Mouse (Mus musculus) T-helper 17 cell (primary cell): ENCODE measurements around the gene Il7r.

ENCODE experiments used
- in situ Hi-C, 2 experiments: fragments of 300-600 bp; cut with MboI, MseI; formaldehyde crosslinking; loops; 1 replicate in 1 of 2; 2 replicates in 1 of 2; pipeline ENCODE4 v1.15.1; 2025; ENCODE audit warnings: high pct_unique_total_duplicates in 2 of 2

Gene Il7r

GRCm38 (mm10) chr15:9473188-9473587 lies 56.8 kb downstream of the Il7r start:
- in situ Hi-C loops = no loop called here

GRCm38 (mm10) chr15:9472618-9473017 lies 57.4 kb downstream of the Il7r start:
- in situ Hi-C loops = no loop called here

- in situ Hi-C loops = no loop called here
These were observed 57.8 kb downstream of the Il7r start for GRCm38 (mm10) chr15:9472167-9472566.

GRCm38 (mm10) chr15:9471053-9471685 lies 58.8 kb downstream of the Il7r start:
- in situ Hi-C loops = no loop called here

GRCm38 (mm10) chr15:9464039-9464438 lies 65.9 kb downstream of the Il7r start:
- in situ Hi-C loops = loop anchor here (5.0 kb wide), 3 partner anchors 58 to 108 kb away; no protein-coding TSS in a partner anchor

GRCm38 (mm10) chr15:9463521-9464027 lies 66.4 kb downstream of the Il7r start:
- in situ Hi-C loops = loop anchor here (5.0 kb wide), 3 partner anchors 59 to 109 kb away; no protein-coding TSS in a partner anchor
